Mouse (Mus musculus) frontal cortex, adult (tissue): ENCODE data around the gene Sfxn2.

Experiments used
- ATAC-seq: cut with Nextera tagmentation; 2 replicates; pipeline ENCODE4 v1.9.2; 2017; ENCODE audit warnings: mild to moderate bottlenecking, moderate library complexity, mixed read lengths; ENCODE audit not compliant: low TSS enrichment

The Sfxn2 gene

DNA sequence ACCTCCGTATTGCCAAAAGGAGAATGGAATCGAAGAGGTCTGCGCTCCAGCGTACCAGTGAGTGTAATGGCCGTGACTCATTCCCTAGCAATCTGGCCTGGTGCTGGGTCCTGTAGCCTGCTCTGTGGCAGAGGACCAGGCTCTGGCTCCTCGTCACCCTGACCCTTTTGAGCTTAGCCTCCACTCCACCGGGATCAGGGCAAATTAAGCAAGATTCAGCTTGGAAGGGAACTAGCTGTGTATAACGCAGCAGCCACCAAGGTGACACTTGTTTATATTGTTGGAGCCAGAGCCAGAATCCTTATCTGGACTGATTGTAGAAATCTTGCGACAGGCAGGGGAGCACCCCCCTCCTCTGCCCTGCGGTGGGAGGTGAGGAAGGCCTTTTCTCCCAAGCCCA lies 55.2 kb downstream of the Sfxn2 start:
- ATAC-seq, result no peak

DNA sequence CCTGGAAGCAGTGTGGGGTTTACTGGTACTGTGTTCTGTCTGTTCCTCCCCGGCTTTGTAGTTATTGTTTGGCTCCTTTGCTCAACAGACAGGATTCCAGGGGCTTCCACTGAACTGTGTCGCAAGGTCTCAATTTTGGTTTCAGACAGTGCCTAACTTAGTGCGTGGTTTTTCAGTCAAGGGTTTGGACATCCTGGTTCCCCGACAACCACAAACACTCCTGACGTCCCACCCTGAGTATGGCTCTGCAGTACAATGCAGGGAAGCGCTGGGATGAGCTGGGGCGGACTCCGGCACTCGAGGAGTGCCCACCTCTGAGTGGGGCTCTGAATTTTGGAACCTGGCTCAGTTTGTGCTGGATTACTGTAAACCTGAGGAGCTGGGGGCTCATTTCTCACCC lies 56.6 kb downstream of the Sfxn2 start:
- ATAC-seq, result no peak

- ATAC-seq, result no peak
Observed at GRCm38 (mm10) chr19:46631637-46632036, 58.5 kb downstream of the Sfxn2 start.

- no peak for ATAC-seq
Observed at GRCm38 (mm10) chr19:46635766-46636165, 62.6 kb downstream of the Sfxn2 start.

DNA sequence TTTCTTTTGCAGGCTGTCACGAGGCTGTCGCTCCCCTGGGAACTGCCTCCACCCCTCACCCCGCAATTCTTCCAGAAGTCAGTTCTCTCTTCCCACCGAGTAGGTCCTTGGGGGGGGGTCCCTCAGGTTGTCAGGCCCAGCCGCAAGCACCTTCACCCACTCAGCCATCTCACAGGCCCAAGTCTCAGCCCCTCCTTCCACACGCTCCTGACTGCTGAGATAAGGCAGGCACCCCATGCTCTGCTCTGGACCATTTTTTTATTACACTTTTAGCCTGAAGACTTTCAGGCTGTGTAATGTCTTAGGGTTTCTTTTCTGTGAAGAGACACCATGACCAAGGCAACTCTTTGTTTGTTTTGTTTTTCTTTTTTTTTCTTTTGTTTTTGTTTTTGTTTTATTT lies 64.4 kb downstream of the Sfxn2 start:
- ATAC-seq, result no peak

GRCm38 (mm10) chr19:46639053-46639452 lies 65.9 kb downstream of the Sfxn2 start:
- no peak for ATAC-seq

- ATAC-seq, result no peak
Observed at GRCm38 (mm10) chr19:46639496-46639895, 66.3 kb downstream of the Sfxn2 start.

DNA sequence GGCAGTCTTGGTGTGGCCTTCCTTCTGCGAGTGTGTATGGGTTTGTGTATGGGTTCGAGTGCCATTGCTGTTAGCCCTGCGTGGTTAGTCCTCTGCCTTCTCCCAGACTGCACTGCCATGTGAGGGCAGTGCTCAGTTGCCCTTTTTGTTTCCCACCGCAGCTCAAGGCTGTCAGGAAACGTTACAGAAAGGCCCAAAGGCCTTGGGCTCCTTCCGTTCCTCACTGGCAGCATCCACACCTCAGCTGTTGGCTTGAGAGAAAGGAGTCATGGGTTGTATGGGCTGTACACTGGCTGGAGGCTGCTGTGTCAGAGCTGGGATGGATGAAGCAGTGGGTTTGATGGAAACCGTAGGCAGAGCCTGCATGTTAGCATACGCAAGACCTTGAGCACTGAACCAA lies 67.6 kb downstream of the Sfxn2 start:
- no peak for ATAC-seq

- ATAC-seq, result no peak
Observed at GRCm38 (mm10) chr19:46641420-46642085, 68.4 kb downstream of the Sfxn2 start.

- no peak for ATAC-seq
Observed at GRCm38 (mm10) chr19:46642136-46642753, 69.1 kb downstream of the Sfxn2 start.

DNA sequence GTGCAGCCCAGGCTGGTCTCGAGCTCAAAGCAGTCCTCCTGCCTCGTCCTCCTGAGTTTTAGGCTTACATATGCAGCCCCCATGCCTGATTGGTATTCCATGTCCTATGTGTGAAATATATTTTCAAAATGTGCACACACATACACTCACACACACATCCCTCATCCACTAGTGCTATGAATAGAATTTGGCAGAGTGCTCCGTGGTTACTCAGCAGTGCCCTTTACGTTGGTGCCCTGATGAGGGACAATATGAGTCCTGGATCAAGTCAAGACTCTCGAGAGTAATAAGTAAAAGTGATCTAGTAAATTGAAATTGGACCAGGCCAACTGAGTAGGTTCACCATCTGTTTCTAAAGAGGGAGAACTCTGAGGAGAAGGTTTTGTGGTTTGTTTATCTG lies 70.1 kb downstream of the Sfxn2 start:
- ATAC-seq, result no peak

DNA sequence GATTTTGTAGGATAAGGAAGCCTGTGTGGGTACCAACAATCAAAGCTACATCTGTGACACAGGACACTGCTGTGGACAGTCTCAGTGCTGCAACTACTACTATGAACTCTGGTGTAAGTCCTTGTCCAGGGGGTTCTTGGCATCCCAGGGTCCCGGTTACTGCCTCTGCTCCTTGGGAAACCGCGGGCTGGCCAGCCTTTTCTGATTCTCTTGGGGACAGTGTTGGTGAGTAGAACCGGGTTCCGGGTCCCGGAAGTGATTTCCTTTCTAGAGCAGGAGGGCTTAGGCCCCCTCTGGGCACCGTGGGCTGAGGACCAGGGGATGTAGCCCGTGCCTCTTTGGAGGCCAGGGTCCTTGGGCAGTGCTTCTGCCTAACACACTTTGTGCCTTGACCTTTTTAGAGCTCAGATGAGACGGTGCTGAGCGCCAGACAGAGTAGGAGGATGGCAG lies 71.2 kb downstream of the Sfxn2 start:
- no peak for ATAC-seq

GRCm38 (mm10) chr19:46644793-46645602 lies 71.8 kb downstream of the Sfxn2 start:
- ATAC-seq, result no peak

DNA sequence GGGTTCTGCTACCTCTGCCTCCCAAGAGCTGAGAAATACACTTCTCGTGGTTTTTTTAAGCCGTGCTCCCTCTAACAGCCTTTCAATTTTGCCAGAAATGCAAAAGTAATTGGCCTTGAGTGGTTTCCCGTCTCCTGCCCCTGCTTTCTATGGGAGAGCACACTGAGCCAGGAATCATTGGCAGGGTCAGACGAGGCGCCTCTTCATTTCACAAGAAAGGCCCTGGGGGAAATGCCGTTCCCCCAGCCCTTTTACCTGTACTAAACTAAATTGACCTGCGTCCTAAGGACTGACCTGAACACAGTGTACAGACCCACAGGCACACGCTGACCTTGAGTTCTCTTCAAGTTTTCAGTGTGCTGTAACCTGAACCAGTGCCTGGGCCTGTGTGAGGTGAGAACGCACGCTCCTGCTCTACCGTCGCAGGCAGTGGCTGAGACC lies 72.9 kb downstream of the Sfxn2 start:
- ATAC-seq, result no peak

DNA sequence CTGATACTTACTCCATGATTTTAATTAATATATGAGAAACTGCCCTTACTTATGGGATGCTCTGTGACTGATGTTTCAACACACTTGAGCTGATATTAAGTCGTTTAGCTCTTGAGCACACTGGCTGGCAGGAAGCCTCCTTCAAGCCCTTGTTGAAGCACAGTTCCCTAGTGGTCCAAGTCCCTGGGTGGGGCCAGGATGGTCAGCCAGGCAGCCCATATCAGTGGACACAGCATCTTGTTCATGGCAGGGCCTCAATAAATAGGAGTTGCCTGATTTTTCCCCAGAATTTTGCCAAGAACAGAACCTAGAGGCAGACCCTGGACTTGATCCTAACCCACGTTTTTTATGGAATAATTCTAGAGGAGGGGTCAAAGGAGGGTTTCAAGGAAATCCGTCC lies 74.1 kb downstream of the Sfxn2 start:
- ATAC-seq, result no peak
